Mouse (Mus musculus) kidney, adult 2 months (tissue): ENCODE results near the gene Cideb.

Source experiments
- CTCF ChIP-seq: fragments of 200-500 bp; conservative IDR thresholded peaks from 2 replicates; pipeline ENCODE4 v1.5.1; 2011; ENCODE audit warnings: low read depth, mild to moderate bottlenecking, control low read depth, low read length, moderate library complexity, mixed read lengths; ENCODE audit not compliant: insufficient read depth, insufficient read length
- POLR2A ChIP-seq: fragments of 200-500 bp; IDR thresholded peaks from one replicate; pipeline ENCODE4 v1.6.1; 2011; ENCODE audit warnings: low read depth, low read length, control low read depth

DNA sequence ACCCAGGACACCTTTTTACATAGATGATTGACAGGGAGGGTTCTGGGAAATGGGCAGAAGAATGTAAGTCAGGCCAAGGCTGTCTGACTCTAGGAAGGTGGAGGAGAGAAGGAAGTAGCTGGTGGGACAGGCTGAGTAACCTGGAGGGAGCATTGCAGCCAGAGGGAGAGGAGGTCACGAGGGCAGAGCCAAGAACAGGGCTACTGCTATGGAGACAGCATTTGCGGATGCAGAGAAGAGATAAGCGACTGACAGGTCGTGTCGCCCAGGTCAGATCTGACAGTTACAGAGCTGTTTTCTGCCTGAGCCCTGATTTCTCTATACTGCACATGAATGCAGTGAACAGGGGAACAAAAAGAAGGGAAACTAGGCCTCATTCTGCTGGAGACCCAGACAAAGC, 50.9 kb downstream of the Cideb start:
- TF ChIP-seq CTCF (no peak), POLR2A (no peak)
